Mouse (Mus musculus) small intestine, adult 2 months (tissue): ENCODE data around the gene Dlg2. TPM values are rescaled to one million over a fixed set of nuclear protein-coding genes. Genes with fewer than 3 reads are reported as not detected.

Source experiments
- H3K27ac ChIP-seq: fragments of 200-500 bp; 2 replicates; pipeline ENCODE4 v1.5.1; 2012; ENCODE audit warnings: low read depth, low read length, control low read depth, inconsistent platforms; ENCODE audit not compliant: insufficient read depth
- H3K27me3 ChIP-seq: fragments of 200-500 bp; 2 replicates; pipeline ENCODE4 v1.6.1; 2012; ENCODE audit warnings: mild to moderate bottlenecking, moderate library complexity, low read length, inconsistent platforms; ENCODE audit not compliant: control insufficient read depth, insufficient read depth
- H3K36me3 ChIP-seq: fragments of 200-500 bp; 2 replicates; pipeline ENCODE4 v1.6.1; 2012; ENCODE audit warnings: mild to moderate bottlenecking, low read length, control low read depth, inconsistent platforms; ENCODE audit not compliant: control insufficient read depth, insufficient read depth
- H3K4me1 ChIP-seq: fragments of 200-500 bp; 2 replicates; pipeline ENCODE4 v1.6.1; 2012; ENCODE audit warnings: low read length, inconsistent platforms, mixed read lengths; ENCODE audit not compliant: control insufficient read depth, insufficient read depth, insufficient read length
- H3K4me3 ChIP-seq: fragments of 200-500 bp; 2 replicates; pipeline ENCODE4 v1.5.1; 2012; ENCODE audit warnings: low read depth, mild to moderate bottlenecking, control low read depth, inconsistent platforms, low read length, moderate library complexity
- CTCF ChIP-seq: fragments of 200-500 bp; IDR thresholded peaks from 2 replicates; pipeline ENCODE4 v1.5.1; 2012; ENCODE audit warnings: low read depth, mild to moderate bottlenecking, control low read depth, inconsistent platforms, low read length, moderate library complexity, mixed read lengths; ENCODE audit not compliant: insufficient replicate concordance, insufficient read length; ENCODE audit errors: extremely low read depth
- POLR2A ChIP-seq: fragments of 200-500 bp; IDR thresholded peaks from 2 replicates; pipeline ENCODE4 v1.6.1; 2012; ENCODE audit warnings: low read depth, mild to moderate bottlenecking, control low read depth, inconsistent platforms, low read length, moderate library complexity
- WGBS: fragments of 180-500 bp; shearing (Covaris S2); methylation state at CpG from one replicate; pipeline ENCODE4 v1.1.7; 2018; 5-methylcytosine and 5-hydroxymethylcytosine counted together
- polyA plus RNA-seq: library from polyadenylated mRNA; depleted of rRNA; stranded (reverse); fragments of >200 nt; gene quantifications from 2 replicates; pipeline ENCODE4 v1.2.3, GENCODE M21; 2012

Dlg2 gene
- polyA plus RNA-seq, 1 experiment = 0.38 TPM

GRCm38 (mm10) chr7:90696181-90696950 is 219.9 kb downstream of the Dlg2 start:
- Histone ChIP-seq H3K36me3 (no peaks in the 10 kb centered on the region), H3K4me1 (no peaks in the 10 kb centered on the region), H3K27me3 (no peaks in the 10 kb centered on the region), H3K27ac (no peak overlapping the region), H3K4me3 (no peak overlapping the region)
- 74% methylated on average over 7 of the region's 7 CpGs for WGBS
- no peak for TF ChIP-seq CTCF
- no peak for TF ChIP-seq POLR2A

- no peak overlapping the region for H3K4me3 ChIP-seq
- 52% methylated on average over 7 of the region's 7 CpGs for WGBS
- H3K27ac ChIP-seq = no peak overlapping the region
- H3K4me1 ChIP-seq = no peaks in the 10 kb centered on the region
- no peaks in the 10 kb centered on the region for H3K27me3 ChIP-seq
- TF ChIP-seq POLR2A (no peak), CTCF (no peak)
- H3K36me3 ChIP-seq = no peaks in the 10 kb centered on the region
Observed at GRCm38 (mm10) chr7:90703163-90703852, 226.8 kb downstream of the Dlg2 start.

GRCm38 (mm10) chr7:90703951-90704350 is 227.5 kb downstream of the Dlg2 start:
- TF ChIP-seq POLR2A = no peak
- TF ChIP-seq CTCF = no peak
- H3K27ac ChIP-seq = no peak overlapping the region
- H3K4me1 ChIP-seq = no peaks in the 10 kb centered on the region
- H3K36me3 ChIP-seq = no peaks in the 10 kb centered on the region
- 50% methylated on average over 1 of the region's 1 CpGs for WGBS
- no peaks in the 10 kb centered on the region for H3K27me3 ChIP-seq
- no peak overlapping the region for H3K4me3 ChIP-seq

- no peaks in the 10 kb centered on the region for H3K4me1 ChIP-seq
- H3K36me3 ChIP-seq = no peaks in the 10 kb centered on the region
- H3K27me3 ChIP-seq = no peaks in the 10 kb centered on the region
- TF ChIP-seq CTCF = no peak
- no peak for TF ChIP-seq POLR2A
- no peak overlapping the region for H3K4me3 ChIP-seq
- no peak overlapping the region for H3K27ac ChIP-seq
- WGBS = 52% methylated on average over 3 of the region's 3 CpGs
Observed at GRCm38 (mm10) chr7:90734086-90734485, 257.6 kb downstream of the Dlg2 start.

- Histone ChIP-seq H3K4me3 (no peak overlapping the region), H3K27ac (no peak overlapping the region), H3K36me3 (no peaks in the 10 kb centered on the region), H3K27me3 (no peaks in the 10 kb centered on the region), H3K4me1 (no peaks in the 10 kb centered on the region)
- TF ChIP-seq POLR2A (no peak), CTCF (no peak)
- 58% methylated on average over 1 of the region's 1 CpGs for WGBS
Observed at GRCm38 (mm10) chr7:90736369-90736768, 259.9 kb downstream of the Dlg2 start.

GRCm38 (mm10) chr7:90748636-90749035 is 272.2 kb downstream of the Dlg2 start:
- no peaks in the 10 kb centered on the region for H3K4me1 ChIP-seq
- H3K27me3 ChIP-seq = no peaks in the 10 kb centered on the region
- no peak overlapping the region for H3K4me3 ChIP-seq
- TF ChIP-seq CTCF (no peak), POLR2A (no peak)
- H3K36me3 ChIP-seq = no peaks in the 10 kb centered on the region
- 82% methylated on average over 1 of the region's 1 CpGs for WGBS
- H3K27ac ChIP-seq = no peak overlapping the region

GRCm38 (mm10) chr7:90787945-90788344 is 311.5 kb downstream of the Dlg2 start:
- TF ChIP-seq CTCF = no peak
- no peak for TF ChIP-seq POLR2A
- H3K27ac ChIP-seq = no peak overlapping the region
- no peaks in the 10 kb centered on the region for H3K4me1 ChIP-seq
- H3K4me3 ChIP-seq = no peak overlapping the region
- no peaks in the 10 kb centered on the region for H3K36me3 ChIP-seq
- 96% methylated on average over 1 of the region's 1 CpGs for WGBS
- no peaks in the 10 kb centered on the region for H3K27me3 ChIP-seq
